Mouse (Mus musculus) A20 (cell line): ENCODE measurements at regions not wholly inside any gene's neighbourhood (a gene's known extent, or its start where the extent isn't known, plus 50 kb on each side); places are given as distances from the start of the nearest gene placed in this dataset.

Source experiments
- DNase-seq: peaks from one replicate; pipeline ENCODE4 v3.0.0-alpha.2; 2011; ENCODE audit warnings: low read depth, low spot score

DNA sequence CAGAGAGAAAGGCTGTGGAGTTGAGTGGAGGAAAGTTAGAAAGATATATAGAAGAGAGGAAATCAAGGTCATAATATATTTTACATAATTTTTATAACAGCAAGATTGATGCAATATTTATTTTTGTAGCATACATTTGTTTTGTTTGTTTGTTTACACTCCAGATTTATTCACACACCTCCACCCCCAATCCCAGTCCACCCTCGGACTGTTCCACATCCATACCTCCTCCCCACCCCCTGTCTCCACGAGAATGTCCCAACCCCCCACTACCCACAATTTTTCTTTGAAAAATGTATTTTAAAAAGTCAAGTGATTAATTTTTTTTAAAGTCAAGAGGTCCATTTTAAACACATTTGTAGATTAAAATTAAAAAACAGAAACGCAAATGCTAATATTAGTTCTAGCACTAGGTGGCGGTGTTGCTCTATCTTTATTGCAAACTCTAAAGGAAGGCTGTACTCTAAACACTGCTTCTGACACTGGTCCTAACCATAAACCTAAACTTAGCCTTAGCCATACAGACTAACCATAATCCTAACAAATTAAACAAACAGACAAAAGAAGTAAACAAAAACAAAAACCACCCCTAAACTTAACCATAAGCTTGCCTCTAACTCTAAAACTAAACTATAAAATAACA is 67.8 kb downstream of the Olfr1505 start:
- DNase-seq: peak; percentile 39

- DNase-seq: no peak
These were observed 69.5 kb downstream of the Olfr1505 start for GRCm38 (mm10) chr19:13982823-13983222.
